Mouse (Mus musculus) layer of hippocampus, postnatal 25 days (tissue): Measurements from ENCODE around the gene Ap4s1. TPM values are rescaled to one million over a fixed set of nuclear protein-coding genes. Genes with fewer than 3 reads are reported as not detected.

ENCODE experiments used
- DNase-seq, 2 experiments: peaks; one replicate each; pipeline ENCODE4 v3.0.0; 2022; ENCODE audit warnings: mixed read lengths in 2 of 2, low spot score in 1 of 2; ENCODE audit errors: extremely low spot score in 1 of 2
- total RNA-seq, 2 experiments: library from RNA; stranded (reverse); gene quantifications; 2 replicates each; pipeline ENCODE4 v1.2.3; 2021

Gene Ap4s1
- total RNA-seq, 2 experiments from 2014 or later: 47.6 to 49.0 TPM

DNA sequence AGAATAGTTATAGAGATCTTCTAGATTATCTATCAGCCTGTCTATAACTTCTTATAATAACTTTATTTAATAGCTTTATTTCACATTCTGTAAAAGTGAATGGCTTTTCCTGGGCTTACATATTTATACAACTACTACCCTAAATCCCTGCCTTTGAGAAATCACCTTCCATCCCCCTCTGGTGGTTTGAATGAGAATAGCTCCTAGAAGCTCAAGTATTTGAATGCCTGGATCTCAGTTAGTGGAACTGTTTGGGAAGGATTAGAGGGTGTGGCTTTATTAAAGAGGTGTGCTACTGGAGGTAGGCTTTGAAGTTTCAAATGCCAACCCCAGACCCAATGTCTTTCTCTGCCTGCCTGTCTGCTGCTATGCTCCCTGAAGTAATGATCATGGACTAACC is 10.9 kb downstream of the Ap4s1 start:
- DNase-seq: no peak

DNA sequence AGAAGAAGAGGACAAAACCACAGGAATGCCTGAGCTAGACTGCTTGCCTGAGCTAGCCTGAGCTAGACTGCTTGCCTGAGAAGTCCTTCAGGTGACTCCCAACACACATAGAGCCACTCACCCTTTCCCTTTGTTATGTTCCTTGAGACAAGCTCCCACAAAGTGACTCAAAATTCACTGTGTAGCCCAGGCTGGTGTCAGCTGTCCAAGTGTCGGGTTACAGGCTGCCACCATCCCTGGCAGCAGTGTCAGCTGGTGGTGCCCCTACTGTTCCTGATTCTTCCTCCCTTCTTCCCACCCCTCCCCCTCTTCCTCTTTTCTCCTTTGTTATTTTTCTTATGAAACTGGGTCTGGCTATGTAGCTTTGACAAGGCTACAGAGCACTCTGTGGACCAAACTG is 13.0 kb downstream of the Ap4s1 start:
- DNase-seq: no peak

DNA sequence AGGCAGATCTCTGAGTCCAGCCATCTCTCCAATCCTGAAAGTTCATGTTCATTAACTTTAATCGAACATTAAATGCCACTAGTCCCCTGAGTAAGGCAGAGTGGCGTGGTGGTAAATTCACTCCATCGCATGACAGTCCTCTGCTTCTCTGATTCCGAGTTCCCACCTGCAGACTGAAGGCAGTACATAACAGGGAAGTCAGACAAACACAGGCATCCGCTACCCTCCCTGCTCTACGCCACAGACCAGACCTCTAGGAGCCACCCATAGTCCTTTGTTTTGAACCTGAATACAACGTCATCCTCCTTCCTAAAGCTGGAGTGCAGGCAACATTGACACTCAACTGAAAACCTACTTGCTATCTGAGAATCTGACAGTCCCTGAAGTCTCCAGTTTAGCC is 13.7 kb downstream of the Ap4s1 start:
- no peak for DNase-seq

DNA sequence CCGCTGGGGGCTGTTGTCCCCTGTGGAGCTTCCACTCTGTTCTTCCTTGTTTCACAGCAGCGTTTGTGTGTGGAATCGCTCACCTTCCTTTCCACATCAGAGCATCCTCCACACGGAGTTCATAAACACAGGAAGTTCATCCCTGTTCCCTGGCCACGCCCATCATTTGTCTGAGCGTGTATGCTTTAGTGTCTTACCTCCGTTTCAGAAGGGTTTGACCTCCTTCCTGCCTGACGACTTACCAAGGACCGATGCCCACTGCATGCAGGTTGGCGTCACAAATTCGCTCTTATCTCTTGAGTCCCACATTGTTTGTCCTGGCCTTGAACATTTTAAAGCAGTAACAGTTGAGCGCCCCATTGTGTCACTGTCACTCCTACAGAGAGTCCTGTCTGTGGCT is 14.9 kb downstream of the Ap4s1 start:
- no peak for DNase-seq

DNA sequence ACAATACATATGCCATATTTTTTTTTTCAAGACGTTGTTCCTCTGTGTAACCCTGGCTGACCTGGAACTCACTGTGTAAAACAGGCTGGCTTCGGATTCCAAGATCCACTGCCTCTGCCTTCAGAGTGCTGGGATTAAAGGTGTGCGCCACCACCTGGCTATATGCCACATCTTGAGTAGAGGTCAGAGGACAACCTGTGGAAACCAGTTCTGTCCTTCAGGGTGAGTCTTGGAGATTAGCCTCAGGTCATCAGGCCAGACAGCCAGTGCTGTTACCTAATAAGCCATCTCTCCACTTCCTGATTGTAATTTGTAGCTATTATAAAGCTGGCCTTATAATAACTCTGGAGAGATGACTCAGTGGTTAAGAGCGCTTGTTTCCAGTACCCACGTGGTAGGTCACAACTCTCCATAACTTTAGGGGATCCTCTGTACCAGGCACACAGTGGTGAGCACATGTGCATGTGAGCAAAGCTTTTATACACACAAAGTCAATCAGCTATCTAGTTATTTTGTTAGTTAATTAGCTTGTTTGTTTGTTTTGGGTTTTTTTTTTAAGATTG is 15.9 kb downstream of the Ap4s1 start:
- no peak for DNase-seq

DNA sequence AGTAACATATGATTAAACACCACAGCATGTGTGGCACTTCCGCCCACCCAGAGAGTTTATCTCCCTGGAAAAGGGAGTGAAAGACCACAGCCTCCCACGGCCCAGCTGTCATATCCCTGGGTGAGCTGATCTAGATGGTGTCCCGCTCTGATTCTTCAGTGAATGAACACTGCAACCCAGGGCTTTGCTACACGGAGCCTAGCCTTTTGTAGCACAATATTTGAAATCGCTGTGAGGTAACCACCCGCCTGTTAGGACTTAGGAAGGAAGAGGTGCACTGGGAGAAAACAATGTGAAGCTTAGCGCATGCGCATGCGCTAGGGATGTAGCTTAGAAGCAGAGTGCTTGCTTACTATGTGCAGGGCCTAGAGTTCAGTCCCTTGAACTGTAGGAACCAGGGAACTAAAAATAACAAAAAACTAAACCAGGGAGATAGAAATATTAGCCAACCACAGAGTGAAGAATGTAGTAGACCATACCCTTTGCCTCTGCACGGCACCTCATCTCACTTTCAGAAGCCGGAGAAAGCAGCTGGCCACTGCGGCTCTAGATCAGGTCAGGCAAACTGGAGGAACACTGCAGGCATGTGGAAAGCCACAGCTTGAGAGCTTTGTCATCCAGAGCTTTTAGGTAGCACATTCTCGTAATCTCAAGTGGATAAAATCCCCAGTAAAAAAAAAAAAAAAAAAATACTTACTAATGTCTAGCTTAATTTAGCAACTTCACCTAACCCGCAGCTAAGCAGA is 18.3 kb downstream of the Ap4s1 start:
- DNase-seq: peak; percentile 35 to 59

DNA sequence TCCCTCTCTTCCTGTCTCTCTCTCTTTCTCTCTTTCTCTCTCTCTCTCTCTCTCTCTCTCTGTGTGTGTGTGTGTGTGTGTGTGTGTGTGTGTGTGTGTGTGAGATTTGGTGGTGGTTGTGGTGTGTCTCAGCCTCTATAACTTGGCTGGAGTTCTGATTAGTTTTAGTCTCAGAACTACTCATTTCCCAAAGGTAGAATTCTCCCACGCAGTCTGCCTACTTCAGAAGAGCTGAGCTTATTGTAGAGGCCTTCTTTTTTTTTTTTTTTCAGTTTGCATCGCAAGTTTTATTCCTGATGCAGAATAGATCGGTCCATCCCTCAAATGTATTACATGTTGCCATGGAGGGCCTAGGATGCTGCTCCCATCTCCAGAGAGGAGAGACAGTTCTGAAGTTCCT is 18.9 kb downstream of the Ap4s1 start:
- no peak for DNase-seq

DNA sequence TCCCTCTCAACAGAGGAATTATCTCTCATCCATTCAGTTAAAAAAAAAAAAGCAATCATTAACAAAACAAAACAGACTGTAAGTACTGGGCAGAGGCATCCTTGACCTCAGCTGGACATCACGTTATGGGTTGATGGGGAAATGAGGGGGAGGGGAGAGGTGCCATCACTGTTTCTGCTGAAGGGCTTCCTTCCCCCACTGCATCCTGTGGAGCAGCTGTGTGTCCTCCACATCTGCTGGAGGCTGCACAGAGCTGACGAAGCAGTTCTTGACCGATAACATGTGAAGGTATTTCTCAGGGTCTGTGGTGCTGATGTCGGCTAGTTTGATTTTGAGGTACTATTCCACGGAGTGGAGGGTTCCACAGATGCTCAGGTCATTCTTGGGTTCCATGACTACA is 19.3 kb downstream of the Ap4s1 start:
- DNase-seq: no peak

DNA sequence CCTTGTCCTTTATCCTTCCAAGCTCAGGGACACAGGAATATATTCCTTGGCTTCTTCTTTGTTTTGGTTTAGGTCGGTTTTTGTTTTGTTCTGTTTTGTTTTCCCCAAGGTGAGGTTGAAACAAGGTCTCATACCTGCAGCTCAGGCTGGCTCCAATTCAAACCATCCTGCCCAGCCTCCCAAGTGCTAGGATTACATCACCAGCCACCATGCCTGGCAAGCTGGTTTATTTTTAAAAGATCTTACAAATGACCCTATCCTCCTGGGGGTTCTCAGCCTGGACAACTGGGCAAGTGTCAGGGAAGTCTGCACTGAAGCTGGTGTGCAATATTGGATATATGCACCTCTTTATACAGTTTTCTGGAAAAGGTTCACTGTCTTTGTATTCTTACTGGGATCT is 21.9 kb downstream of the Ap4s1 start:
- no peak for DNase-seq

DNA sequence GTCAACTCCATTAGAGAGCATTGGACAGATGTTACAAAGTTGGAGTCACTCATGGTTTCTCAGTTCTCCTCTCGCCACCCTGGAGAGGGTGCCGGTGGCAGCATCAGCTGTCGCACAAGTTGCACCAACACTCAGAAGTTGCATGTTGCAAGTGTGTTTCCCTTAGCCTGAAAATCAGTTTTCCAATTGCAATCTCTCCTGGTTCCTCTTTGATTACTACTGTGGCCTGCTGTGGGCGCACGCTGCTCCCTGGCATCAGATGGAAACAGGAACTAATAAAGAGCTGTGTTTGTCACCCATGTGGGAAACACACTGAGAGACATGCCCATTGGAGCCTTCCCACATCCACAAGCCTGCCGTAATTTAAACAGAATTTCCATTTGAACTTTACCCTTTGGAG is 27.8 kb downstream of the Ap4s1 start:
- DNase-seq: no peak

DNA sequence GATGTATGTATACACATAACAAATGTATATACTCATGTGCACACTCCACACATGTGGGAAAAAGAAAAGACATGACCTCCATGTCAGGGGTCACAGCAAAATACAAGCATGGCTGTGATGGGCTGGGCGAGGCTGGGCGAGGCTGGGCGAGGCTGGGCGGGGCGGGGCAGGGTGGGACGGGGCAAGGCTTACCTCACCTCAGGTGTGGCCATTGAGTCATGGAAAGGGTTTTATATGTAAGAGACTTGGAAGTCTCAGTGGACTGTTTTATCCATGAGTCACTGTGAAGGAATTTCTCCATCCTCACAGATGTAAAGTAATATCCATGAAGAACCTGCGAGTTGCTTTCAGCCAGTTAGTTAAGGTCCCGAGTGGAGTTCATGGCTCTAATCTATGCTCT is 31.0 kb downstream of the Ap4s1 start:
- DNase-seq: no peak

DNA sequence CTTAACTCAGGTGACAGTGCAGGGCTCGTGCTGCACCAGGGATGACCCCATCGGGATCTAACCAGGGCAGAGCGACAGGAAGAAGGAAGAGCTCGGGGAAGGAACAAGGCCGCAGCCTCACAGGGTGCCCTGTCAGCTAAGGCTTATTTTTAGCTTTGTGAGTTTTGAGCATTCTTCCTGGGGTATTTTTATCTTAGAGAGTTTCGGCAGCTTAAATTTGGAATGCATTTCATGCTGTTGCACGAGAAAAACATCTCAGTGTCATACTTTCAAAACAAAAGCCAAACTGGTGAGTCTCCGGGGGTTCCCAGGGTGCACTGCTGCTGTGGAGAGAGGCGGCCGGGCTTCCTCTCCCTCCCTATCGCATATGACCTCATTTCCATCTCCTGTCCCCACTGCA is 38.2 kb downstream of the Ap4s1 start:
- DNase-seq: no peak

DNA sequence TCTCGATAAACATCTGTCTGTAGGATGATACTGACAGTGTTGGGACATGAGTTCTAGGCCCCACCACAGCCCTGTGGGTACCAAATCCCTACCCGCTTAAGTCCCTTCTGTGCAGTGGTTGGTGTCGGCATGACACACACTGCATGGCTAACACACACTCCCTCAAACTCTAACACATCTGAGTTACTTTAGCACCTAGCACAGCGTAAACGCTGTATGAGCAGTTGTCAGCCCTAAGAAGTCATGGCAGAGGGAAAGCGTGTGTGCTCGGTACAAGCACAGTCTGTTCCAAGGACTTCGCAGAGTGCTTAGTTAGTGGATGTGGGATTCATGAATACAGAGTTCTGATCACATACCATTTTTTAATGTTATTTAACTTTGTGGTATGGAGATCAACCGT is 39.0 kb downstream of the Ap4s1 start:
- no peak for DNase-seq

DNA sequence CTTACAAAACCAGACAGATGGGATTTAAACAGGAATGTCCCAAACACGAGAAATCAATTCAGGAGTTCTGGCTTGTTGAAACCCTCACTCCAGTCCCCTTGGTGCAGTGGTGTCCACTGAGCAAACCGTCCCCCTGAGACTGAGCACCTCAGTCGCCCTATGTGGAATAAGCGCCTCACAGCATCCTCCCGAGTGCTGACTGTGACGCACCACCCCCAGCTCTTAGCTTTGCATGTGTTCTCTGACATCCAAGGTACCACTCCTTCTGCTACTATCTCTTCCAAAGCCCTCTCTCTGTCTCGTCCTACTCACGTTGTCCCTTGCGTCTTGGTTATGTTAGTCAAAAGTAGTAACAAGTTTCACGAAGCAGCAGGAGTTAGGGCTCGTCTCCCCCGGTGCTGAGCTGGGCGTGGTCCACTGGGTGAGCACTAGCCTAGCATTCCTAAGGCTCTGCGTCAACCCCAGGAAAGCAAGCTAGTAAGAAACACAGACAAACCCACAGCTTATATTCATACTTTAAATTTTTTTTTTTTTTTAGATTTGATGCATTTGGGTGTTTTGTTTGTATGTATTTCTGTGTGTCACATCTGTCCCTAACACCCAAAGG is 43.9 kb downstream of the Ap4s1 start:
- DNase-seq: no peak

DNA sequence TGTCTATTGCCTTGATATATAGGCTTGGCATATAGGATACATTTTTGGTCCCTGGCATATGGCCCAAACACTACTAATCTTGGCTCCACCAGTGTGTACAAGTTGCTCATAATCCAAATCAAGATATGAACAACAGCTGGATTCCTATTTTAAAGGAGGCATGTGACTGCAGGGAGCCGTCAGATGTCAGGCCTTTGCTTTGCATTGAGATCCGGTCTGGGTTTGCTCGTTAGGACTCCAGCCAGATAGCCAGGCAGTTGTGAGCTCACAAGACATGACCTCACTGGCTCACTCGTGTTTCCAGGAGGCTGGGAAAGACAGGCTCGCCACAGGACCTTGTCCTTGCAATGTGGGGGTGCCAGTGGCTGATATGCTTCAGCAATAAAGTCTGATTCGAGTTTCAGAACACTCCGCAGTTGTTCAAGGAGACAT is 45.0 kb downstream of the Ap4s1 start:
- DNase-seq: no peak

DNA sequence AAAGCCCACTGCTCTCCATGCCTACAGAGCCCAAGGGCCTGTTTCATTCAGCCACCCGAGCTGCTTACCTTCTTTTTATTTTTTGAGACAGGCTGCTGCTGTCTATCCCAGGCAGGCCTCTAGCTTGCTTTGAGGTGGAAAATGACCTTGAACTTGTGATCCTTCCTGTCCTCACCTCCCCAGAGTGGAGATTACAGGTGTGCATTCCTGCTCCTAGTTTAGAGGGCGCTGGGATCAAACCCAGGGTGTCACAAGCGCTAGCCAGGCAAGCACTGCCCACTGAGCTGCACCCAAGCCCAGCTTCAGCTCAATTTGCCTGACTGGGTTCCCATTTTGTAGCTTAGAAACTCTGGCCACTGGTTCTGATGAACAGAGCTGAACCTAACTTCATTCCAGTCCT is 45.5 kb downstream of the Ap4s1 start:
- no peak for DNase-seq

DNA sequence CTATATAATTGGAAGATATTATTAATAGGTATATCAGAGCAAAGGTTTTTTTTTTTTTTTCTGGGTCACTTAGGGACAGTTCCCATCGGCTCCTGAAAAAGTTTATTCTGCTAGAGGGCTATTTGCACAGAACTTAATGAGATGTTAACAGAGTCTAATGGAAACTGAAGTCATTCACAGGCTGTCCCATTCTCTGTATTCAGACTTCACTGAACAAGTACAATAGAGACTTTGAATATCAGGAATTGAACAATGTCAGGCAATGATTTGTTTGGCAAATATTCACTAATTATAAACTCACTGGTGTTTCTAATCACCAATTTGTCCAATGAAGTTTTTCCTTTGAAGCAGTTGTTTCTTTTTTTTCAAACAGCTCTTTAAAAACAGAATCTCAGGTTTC is 46.0 kb downstream of the Ap4s1 start:
- no peak for DNase-seq

DNA sequence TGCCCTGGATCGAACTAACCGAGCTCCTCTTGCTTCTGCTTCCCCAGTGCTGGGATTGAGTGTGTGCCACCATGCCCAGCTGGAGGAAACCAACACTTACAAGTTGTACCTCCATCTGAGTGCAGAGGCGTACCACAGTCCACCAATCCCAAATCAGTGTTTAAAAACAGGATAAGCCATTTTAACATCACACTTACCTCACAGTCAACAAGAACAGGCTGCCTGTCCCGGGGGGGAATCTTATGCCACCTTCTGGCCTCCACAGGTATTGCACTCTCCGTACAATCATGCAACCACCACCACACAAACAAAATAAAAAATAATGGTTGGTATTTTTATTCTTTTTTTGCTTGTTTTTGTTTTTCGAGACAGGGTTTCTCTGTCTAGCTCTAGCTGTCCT is 50.9 kb downstream of the Ap4s1 start:
- DNase-seq: peak in 1 of 2 experiments; percentile 30

DNA sequence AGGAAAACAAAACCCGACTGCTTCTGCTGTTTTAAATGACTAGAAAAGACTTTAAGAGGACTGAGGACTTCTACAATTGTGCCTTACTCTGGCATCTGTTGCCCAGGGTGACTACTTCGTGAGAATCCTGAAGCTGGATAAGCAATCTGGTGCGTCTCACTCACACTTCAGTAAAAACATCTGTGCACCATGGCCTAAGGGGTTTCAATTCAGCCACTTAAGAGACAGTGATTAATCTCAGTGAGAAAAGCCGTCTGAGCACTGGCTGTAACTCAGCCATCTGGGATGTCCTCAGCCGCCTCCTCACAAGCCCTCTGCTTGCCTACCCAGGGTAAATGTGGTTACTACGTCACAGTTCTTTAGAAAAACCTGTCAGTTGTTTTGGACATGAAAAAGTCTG is 54.1 kb downstream of the Ap4s1 start:
- DNase-seq: no peak

DNA sequence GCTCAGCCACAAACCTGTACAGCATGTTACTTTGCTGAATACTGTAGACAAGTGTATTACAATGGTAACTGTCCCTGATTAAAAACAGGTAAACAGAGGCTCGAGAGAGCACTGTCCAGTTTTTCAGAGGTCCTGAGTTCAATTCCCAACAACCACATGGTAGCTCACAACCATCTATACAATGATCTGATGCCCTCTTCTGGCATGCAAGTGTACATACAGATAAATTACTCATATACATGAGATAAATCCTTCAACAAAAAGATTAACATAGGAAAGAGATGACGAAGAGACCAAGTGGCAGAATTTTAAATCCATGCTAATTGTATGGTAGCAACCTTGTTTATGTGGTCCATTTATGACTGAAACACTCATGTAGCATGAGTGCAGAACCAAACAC is 56.5 kb downstream of the Ap4s1 start:
- DNase-seq: no peak

DNA sequence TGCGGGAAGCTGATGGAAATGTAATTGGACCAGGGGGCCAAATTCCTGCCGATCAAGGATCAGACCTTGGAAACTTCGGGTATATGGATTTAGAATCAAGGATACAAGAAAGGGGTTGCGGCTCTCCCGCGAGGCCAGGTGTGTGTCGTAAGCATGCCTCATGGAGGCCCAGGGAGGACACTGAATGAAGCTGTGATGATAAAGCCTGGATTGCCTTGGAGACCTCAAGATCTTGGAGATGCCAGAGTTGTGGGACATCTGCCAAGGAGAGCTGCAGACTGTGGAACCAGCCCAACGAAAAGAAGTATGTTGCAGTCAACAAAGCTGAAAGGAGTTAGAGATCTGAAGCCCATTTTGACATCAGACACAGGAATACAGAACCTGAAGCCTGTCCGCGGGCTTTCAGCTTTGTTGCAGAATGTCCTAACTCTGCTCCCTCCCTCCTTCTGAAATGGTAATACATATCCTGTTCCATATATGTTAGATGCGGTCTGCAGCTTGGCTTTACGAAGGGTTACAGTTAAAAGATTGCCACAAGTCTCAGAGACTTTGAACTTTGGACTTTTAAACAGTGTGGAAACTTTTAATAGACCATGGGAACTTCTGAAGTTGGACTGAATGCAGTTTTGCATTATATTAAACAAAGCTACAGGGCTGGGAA is 65.2 kb downstream of the Ap4s1 start:
- no peak for DNase-seq

DNA sequence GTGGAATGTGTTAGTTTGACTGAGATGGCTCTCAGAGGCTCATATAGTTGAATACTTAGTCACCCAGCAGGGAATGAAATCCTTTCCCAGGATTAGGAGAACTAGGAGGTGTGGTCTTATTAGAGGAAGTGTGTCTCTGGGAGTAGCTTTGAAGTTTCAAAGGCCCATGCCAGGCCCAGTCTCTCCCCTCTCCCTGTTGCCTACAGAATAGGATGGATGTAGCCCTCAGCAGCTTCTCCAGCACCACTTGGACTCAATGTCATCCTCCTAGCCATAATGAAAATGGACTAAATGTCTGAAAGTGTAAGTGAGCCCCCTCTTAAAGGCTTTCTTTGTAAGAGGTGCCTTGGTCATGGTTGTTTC is 65.7 kb downstream of the Ap4s1 start:
- DNase-seq: no peak
